Mouse (Mus musculus): ENCODE measurements around the gene Pglyrp1.
"Not testable (repeated sequence)": the region's sequence is repeated elsewhere in the genome, so short reads cannot be mapped to it uniquely, and the experiment has no call there.

The Pglyrp1 gene
- long read RNA-seq, experiment 1 = 0 reads
- long read RNA-seq, experiment 2, partial matches to known transcripts = 0 of 1 reads
- long read RNA-seq, experiment 2, other reads (novel, unspliced or antisense) = 0 of 1 reads

DNA sequence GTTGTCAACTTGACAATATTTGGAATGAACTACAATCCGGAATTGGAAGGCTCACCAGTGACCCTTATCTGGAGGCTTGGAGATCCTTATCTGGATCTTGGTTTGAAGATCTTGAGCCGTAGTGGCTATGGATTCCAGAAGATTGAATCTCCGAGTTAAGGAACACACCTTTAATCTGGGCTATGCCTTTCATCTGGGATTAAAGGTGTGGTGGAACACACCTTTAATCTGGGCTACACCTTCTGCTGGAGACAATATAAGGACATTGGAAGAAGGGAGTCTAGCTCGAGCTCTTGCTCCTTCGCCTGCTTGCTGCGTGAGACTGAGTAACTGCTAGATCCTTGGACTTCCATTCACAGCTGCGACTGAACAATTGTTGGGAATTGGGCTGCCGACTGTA, at the start of gene Pglyrp1:
Gene Pglyrp1 (plus strand): TSS at position 301 of the 400 bp plus-strand sequence.
- intact Hi-C loops (cut with DNase I) = not testable (repeated sequence)

GRCm38 (mm10) chr7:18821507-18821906, 49.6 kb upstream of the Pglyrp1 start, which contains the start of gene Psg17:
Gene Psg17 (minus strand): TSS chr7:18821607.
- intact Hi-C loops (cut with DNase I) = no loop called here

- intact Hi-C loops (cut with DNase I) = loop anchor here (2.0 kb wide), 1 partner anchor 45 kb away; no protein-coding TSS in a partner anchor
Measured at GRCm38 (mm10) chr7:18827792-18828546, 43.2 kb upstream of the Pglyrp1 start.

DNA sequence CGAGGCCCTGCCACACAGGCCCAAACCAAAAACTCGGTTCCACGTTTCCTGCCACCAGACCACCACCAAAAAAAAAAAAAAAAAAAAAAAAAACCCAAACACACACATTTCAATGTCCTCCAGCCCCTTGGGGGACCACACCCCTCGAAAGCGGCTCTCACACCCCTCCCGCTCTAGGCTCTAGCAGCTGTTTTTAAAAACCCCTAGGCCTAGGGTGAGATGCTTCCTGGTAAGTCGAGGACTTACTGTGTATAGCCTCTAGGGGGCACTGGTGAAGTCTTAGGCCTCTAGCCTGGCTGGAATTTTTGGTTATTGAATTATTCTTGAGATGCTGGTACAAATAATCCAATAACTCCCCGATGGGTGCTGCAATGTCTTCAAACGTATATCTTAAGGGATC, 42.5 kb upstream of the Pglyrp1 start:
- intact Hi-C loops (cut with DNase I) = loop anchor here (2.0 kb wide), 1 partner anchor 44 kb away; no protein-coding TSS in a partner anchor

GRCm38 (mm10) chr7:18829545-18829944, 41.6 kb upstream of the Pglyrp1 start:
- intact Hi-C loops (cut with DNase I) = loop anchor here (2.0 kb wide), 1 partner anchor 43 kb away; no protein-coding TSS in a partner anchor

DNA sequence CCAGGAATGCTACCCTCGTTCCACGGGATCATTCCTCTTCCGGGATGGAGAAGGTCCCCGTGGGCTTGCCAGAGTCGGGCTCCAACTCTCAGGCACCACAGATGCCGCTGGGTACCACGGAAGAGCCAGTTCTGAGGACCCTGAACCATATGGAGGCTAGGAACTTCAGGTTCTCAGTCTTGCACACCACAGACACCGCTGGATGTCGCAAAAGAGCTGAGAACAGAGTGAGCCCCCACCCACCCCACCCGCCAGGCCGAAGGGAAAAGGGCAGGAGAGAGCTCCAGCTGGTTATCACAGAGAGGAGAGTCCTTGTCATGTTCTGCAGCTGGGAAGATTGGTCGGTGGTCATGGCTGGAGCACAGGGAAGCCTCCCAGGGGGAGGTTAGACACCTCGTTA, 38.8 kb upstream of the Pglyrp1 start:
- intact Hi-C loops (cut with DNase I) = no loop called here

- intact Hi-C loops (cut with DNase I) = no loop called here
Measured at GRCm38 (mm10) chr7:18839865-18840264, 31.3 kb upstream of the Pglyrp1 start, which contains the start of gene Mill2. Gene Mill2 (plus strand): TSS chr7:18839966.

GRCm38 (mm10) chr7:18840386-18841173, 30.6 kb upstream of the Pglyrp1 start:
- intact Hi-C loops (cut with DNase I) = no loop called here

- intact Hi-C loops (cut with DNase I) = no loop called here
Measured at GRCm38 (mm10) chr7:18841174-18841567, 30.0 kb upstream of the Pglyrp1 start.

DNA sequence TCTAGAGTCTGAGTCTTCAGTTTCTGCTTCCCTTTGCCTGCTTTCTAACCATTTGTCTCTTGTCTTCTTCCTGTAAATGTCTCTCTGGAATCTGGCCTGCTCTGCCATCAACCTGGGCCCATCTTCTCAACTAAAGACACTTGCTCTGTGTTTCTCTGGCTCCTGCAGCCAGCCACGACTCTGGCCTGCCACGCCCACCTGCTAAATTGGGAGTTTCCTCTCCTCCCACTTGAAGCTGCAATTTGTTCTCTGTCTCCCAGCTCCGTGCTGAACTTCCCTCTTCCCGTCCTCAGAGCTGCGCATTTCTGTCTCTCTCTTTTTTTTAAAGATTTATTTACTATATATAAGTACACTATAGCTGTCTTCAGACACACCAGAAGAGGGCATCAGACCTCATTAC, 26.3 kb upstream of the Pglyrp1 start:
- intact Hi-C loops (cut with DNase I) = no loop called here

DNA sequence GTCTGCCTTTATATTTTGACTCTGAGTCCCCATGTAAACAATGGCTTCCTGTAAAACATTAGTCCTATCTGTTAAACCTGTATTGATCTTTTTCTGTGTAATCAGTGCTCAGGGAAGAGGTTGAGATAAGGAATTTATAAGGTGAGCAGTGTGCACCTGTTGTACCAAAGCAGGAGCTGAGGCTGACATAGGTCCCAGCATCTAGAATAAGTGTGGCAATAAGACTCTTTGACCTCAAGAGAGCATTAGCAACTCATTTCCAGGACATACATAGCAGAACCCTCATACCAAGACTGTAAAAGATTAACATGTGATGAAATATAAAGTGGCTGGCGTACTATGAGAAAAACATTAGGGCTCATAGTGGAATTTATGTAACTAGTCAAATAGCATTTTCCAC, 22.7 kb upstream of the Pglyrp1 start:
- intact Hi-C loops (cut with DNase I) = no loop called here

DNA sequence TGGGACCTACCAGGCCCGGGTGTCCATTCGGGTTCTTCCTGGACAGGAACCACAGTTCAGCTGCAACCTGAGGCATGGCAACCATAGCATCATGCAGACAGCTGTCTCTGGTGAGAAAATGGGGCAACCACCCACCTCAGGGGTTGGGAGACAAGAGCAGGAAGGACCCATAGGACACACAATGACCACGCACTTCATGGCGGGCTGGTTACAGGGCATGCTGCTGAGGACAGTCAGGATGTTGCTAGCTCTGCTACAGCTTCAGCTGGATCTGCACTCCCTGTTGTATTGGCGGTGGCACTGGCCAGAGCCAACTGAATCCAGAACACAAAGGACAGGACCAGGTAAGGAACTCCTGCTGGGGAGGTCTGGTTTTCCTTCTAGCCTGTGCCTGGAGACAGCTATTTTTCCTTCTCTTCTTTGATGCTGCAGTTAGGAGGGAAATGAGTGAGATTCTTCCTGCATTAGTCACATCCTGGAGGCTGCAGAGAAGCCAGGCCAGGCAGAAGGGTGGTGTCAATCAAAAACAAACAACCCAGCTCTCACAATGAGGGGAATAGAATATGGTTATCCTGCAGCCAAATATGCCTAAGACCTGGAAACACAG, 12.7 kb upstream of the Pglyrp1 start:
- intact Hi-C loops (cut with DNase I) = no loop called here

DNA sequence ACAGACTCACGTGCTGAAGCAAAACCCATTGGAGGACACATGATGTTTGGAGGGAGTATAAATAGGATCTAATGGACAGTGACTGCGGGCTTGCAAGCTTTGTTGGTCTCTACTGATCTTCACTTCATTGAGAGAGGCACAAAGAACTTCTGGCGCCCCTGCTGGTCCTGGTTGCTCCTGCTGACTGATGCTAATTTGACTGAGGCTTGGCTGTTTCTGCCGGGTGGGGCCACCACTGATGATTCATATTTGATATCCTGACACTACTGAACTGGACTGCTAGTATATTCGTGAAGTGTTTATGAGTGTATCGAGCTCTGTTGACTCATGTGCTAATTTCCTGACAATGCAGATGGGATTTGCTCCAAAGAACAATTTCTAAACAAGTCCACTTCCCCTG, 8.3 kb upstream of the Pglyrp1 start:
- intact Hi-C loops (cut with DNase I) = no loop called here

DNA sequence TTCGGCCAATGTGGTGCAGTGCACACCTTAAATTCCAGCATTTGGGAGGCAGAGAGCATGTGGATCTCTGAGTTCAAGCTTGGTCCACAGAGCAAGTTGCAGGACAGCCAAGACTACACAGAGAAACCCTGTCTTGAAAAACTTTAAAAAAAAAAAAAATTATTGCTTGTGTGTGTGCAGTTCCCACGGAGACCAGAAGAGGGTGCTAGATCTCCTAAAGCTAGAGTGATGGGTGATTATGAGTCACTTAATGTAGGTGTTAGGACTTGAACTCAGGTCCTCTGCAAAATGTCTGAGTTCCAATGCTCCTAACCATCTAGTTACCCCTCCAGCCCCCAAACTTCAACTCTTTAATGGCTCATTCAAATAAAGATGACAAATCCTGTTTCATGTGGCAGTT, 2.6 kb upstream of the Pglyrp1 start:
- intact Hi-C loops (cut with DNase I) = no loop called here

- intact Hi-C loops (cut with DNase I) = loop anchor here (2.0 kb wide), 1 partner anchor 43 kb away; no protein-coding TSS in a partner anchor
Measured at GRCm38 (mm10) chr7:18872014-18872802, 1.1 kb downstream of the Pglyrp1 start.

GRCm38 (mm10) chr7:18872816-18873215, 1.7 kb downstream of the Pglyrp1 start:
- intact Hi-C loops (cut with DNase I) = loop anchor here (1.0 to 2.0 kb wide), 2 partner anchors 44 to 124 kb away; no protein-coding TSS in a partner anchor

- intact Hi-C loops (cut with DNase I) = loop anchor here (1.0 to 2.0 kb wide), 2 partner anchors 44 to 124 kb away; no protein-coding TSS in a partner anchor
Measured at GRCm38 (mm10) chr7:18873253-18873652, 2.1 kb downstream of the Pglyrp1 start.

GRCm38 (mm10) chr7:18875372-18875771, 4.2 kb downstream of the Pglyrp1 start:
- intact Hi-C loops (cut with DNase I) = loop anchor here (5.0 kb wide), 1 partner anchor 663 kb away; no protein-coding TSS in a partner anchor

DNA sequence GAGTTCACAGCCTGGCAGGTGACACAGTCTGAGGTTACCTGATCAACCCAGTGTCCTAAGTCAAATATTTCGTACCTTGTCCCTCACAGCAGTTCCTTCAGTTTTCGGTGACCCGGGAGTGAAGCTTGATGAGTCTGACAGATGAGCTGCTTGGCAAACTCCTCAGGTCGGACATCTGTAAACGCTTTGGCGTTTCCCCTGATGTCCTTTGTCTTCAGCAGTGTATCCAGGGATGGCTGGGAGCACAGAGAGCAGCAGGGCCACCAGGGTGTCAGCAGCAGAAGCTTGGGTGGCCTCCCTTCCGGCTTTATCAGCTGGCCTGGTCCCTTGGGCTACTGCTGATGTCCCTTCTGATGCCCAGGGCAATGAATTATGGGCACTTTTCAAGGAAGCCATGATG, 7.6 kb downstream of the Pglyrp1 start:
- intact Hi-C loops (cut with DNase I) = loop anchor here (5.0 kb wide), 1 partner anchor 666 kb away; no protein-coding TSS in a partner anchor

GRCm38 (mm10) chr7:18883991-18884744, 13.0 kb downstream of the Pglyrp1 start:
- intact Hi-C loops (cut with DNase I) = no loop called here

Measured in adrenal gland (tissue).